Mouse (Mus musculus) embryonic facial prominence, embryonic 10.5 days (tissue): ENCODE measurements around the gene Camkmt. TPM values are rescaled to one million over a fixed set of nuclear protein-coding genes. Genes with fewer than 3 reads are reported as not detected.

Experiments used
- DNase-seq: peaks from one replicate; pipeline ENCODE4 v3.0.0-alpha.2; 2017; ENCODE audit warnings: low spot score
- H3K27ac ChIP-seq: fragments of 300-500 bp; sonication (generic); replicated peaks from 2 replicates; pipeline ENCODE4 v1.5.1; 2016; ENCODE audit warnings: mild to moderate bottlenecking
- H3K27me3 ChIP-seq: fragments of 300-500 bp; sonication (generic); replicated peaks from 2 replicates; pipeline ENCODE4 v1.6.1; 2016; ENCODE audit warnings: low read depth, mild to moderate bottlenecking; ENCODE audit not compliant: poor library complexity, severe bottlenecking
- H3K36me3 ChIP-seq: fragments of 300-500 bp; sonication (generic); replicated peaks from 2 replicates; pipeline ENCODE4 v1.6.1; 2016; ENCODE audit warnings: mild to moderate bottlenecking, moderate library complexity
- H3K4me1 ChIP-seq: fragments of 300-500 bp; sonication (generic); 2 replicates; pipeline ENCODE4 v1.6.1; 2016
- H3K4me3 ChIP-seq: fragments of 300-500 bp; sonication (generic); 2 replicates; pipeline ENCODE4 v1.5.1; 2016; ENCODE audit warnings: mild to moderate bottlenecking, moderate library complexity
- H3K9me3 ChIP-seq: fragments of 300-500 bp; sonication (generic); 2 replicates; pipeline ENCODE4 v1.6.1; 2016; ENCODE audit warnings: mild to moderate bottlenecking
- WGBS: fragments of 180-500 bp; shearing (Covaris S2); methylation state at CpG from one replicate; pipeline ENCODE4 v1.1.7; 2016; 5-methylcytosine and 5-hydroxymethylcytosine counted together
- polyA plus RNA-seq: library from polyadenylated mRNA; unstranded; fragments of >200 nt; fragmentation: Nextera tagmentation; extraction: Ambion mirVana; gene quantifications from 2 replicates; pipeline ENCODE4 v1.2.1, GENCODE M21; 2016

Camkmt gene
- 13.2 and 14.2 TPM in 2 replicates for polyA plus RNA-seq

DNA sequence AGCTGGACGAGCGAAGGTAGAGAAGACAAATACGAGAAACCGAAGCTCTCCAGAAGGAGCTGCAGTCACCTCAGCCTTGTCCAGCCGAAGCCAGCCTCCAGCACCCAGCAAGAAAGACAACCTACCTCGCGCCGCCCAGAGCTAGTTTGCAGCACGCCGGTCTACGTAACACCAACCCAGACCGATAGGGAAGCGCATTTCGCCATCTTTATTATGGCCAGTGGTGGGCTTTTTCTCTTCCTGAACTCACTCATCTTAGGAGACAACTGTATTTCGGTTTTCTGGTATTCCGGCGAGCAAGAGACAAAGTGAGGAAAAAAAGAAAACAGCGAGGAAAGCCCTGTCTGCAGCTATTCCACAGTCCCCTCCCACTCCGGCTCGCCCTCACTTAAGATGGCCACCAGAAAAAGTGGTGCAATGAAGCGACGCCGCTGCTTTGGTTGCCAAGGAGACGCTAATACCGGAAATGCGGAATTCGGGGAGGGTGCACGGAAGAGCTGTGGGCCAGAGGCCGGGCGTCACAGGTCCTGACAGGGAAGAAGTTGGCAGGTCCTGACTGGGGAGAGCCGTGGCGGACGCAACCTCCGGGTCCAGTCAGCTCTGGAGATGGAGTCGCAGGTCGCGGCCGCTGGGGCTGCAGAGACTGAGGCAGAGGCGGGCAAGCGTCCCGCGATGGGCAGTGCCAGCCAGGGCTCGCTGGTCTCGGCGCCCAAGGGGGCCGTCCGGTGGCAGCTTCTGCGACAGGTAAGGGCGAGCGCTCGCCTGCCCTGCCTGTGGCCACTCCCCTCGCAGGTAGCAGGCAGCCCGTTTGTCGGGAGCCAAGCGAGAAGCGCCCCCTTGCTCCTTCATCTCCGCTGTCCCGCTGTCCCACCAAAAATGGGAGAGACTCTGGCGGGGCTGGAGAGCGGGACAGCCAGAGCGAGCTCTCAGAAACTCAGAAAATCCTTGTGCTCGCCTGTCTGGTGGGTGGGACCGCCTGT, at the start of gene Camkmt, which contains the start of gene Prepl:
Gene Camkmt, plus strand, starts transcription at position 433 of the 980 bp plus-strand sequence.
Gene Prepl, minus strand, starts transcription at position 122 of the 980 bp plus-strand sequence.
- Histone ChIP-seq H3K4me3 (peak within 1 kb of the TSS; percentile 84), H3K27ac (peak within 1 kb of the TSS; percentile 88), H3K9me3 (no peaks in the 10 kb centered on the region), H3K36me3 (no peaks in the 10 kb centered on the region), H3K4me1 (peaks cover 33% of the 10 kb centered on the region), H3K27me3 (no peaks in the 10 kb centered on the region)
- WGBS = under 1% methylated on average over 63 of the region's 63 CpGs
- peak; percentile 96 for DNase-seq

DNA sequence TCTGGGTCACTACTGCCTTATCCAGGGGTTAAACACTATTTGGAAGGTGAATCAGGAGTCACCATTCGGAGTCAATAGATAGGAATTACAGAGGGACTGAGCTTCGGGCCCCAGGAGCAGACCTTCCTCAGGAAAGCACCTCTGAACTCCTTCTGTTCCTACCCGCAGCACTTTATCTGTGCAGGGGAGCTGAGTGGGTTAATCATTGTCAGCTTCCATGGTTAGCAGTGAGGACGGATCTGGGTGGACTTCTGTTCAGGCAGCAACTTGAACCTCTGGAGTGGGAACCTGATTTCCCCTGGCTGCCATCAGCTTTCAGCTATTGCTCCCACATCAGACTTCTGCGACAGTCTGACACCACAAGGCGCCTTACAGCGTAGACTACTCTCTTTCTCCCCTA, 49.4 kb upstream of the Camkmt start:
- no peak overlapping the region for H3K4me3 ChIP-seq
- no peaks in the 10 kb centered on the region for H3K27me3 ChIP-seq
- no peak overlapping the region for H3K27ac ChIP-seq
- H3K9me3 ChIP-seq = no peaks in the 10 kb centered on the region
- H3K4me1 ChIP-seq = peaks cover 6% of the 10 kb centered on the region
- no peaks in the 10 kb centered on the region for H3K36me3 ChIP-seq
- 81% methylated on average over 7 of the region's 7 CpGs for WGBS
- no peak for DNase-seq

DNA sequence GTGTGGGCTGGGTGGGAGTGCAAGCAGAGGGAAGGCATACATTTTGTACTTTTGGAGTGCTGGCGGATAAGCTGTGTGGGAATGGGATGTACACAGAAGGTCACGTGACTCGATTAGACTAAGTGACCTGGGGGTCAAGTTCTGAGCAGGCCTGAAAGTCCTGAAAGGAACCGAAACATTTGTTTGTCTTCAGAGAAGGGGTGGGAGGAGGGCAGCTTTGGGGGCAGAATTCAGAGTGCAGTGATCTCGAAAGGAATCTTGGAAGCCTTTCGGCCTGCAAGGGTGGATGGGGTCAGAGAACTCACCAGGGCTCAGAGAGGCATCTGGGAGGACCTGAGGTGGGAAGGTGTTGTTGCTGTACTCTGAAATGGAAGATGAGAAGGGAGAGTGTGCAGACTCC, 47.9 kb upstream of the Camkmt start:
- Histone ChIP-seq H3K9me3 (no peaks in the 10 kb centered on the region), H3K36me3 (no peaks in the 10 kb centered on the region), H3K27ac (no peak overlapping the region), H3K27me3 (no peaks in the 10 kb centered on the region), H3K4me1 (peaks cover 6% of the 10 kb centered on the region), H3K4me3 (no peak overlapping the region)
- DNase-seq = no peak
- 65% methylated on average over 6 of the region's 6 CpGs for WGBS

DNA sequence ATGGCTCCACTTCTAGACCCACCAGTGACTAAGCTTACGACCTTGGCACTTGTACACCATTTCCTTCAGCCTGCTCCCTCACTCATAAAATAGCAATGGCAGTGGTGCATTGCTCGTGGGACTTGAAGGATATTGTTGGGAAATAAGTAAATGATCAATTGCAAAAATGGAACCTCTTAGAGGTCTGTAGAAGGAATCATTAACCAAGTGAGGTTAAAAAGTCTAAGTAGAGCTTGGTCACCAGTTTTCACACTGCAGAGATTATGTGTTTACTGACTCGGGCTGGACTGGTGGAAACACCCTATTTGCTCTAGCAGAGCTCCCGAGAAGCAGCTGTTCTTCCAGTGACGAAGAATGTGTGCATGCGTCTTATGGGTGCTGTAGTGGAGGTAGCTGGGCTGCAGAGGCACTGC, 46.9 kb upstream of the Camkmt start:
- DNase-seq = no peak
- no peak overlapping the region for H3K4me3 ChIP-seq
- WGBS = 84% methylated on average over 6 of the region's 6 CpGs

DNA sequence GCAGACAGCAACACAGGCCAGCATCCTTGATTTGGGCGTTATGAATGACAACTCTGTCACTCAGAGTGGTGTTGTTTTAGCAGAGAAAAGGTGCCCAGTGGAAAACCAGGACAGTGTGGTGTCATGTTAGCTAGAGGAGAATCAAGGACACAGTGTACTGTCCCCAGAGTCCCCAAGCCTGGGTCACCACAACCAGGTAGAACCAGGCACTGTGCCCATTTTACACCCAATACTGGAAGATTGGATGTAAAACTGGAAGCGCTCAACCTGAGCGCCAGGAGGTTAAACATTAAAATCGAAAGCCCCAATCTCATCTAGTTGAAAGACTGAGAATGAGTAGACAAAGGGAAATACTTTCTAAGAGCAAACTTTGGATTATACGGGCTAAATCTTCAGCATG, 45.9 kb upstream of the Camkmt start:
- WGBS = 94% methylated on average over 5 of the region's 5 CpGs

More for the DNA sequence above, 46.9 kb upstream of the Camkmt start:
- Histone ChIP-seq H3K4me1 (peaks cover 6% of the 10 kb centered on the region), H3K9me3 (no peaks in the 10 kb centered on the region), H3K27me3 (no peaks in the 10 kb centered on the region), H3K27ac (no peak overlapping the region), H3K36me3 (no peaks in the 10 kb centered on the region)

DNA sequence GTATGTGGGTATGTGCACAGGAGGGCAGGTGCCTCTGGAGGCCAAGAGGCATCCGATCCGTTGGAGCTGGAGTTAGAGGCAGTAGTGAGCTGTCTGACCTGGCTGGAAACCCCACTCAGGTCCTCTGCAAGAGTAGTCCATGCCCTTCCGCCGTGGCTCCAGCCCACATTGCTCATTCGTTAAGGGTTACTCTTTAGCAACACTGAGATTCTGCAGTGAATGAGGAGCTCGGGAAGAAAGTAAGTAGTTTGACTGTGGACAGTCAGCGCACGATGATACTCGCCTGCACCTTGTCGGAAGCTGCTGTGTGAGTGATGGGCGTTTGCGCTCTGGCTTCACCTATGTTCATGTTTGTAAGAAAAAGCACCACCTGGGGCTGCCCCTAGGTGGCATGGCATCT, 45.2 kb upstream of the Camkmt start:
- Histone ChIP-seq H3K36me3 (no peaks in the 10 kb centered on the region), H3K4me3 (no peak overlapping the region), H3K4me1 (peaks cover 6% of the 10 kb centered on the region), H3K27ac (no peak overlapping the region), H3K27me3 (no peaks in the 10 kb centered on the region), H3K9me3 (no peaks in the 10 kb centered on the region)
- WGBS = 88% methylated on average over 12 of the region's 12 CpGs
- no peak for DNase-seq

More for the DNA sequence above, 45.9 kb upstream of the Camkmt start:
- Histone ChIP-seq H3K36me3 (no peaks in the 10 kb centered on the region), H3K27me3 (no peaks in the 10 kb centered on the region), H3K4me1 (peaks cover 6% of the 10 kb centered on the region), H3K27ac (no peak overlapping the region), H3K4me3 (no peak overlapping the region), H3K9me3 (no peaks in the 10 kb centered on the region)
- DNase-seq = no peak

DNA sequence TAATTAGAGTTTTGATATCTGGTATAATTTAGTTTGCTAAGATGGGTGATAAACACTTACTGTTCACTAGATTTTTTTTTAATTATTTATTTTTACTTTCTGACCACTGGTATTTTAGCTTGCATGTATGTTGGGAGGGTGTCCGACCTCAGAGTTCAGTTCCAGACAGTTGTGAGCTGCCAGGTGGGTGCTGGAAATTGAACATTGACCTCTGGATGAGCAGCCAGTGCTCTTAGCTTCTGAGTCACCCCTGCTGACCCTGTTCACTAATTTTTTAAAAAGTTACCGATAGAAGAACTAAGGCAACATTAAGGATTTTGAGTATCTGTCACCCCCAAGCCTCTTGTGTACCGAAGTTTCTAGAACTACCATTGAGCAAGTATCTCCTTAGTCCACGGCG, 42.0 kb upstream of the Camkmt start:
- H3K27me3 ChIP-seq = no peaks in the 10 kb centered on the region
- H3K4me1 ChIP-seq = no peaks in the 10 kb centered on the region
- no peak overlapping the region for H3K27ac ChIP-seq
- no peaks in the 10 kb centered on the region for H3K36me3 ChIP-seq
- 90% methylated on average over 5 of the region's 5 CpGs for WGBS
- no peak for DNase-seq
- no peak overlapping the region for H3K4me3 ChIP-seq
- no peaks in the 10 kb centered on the region for H3K9me3 ChIP-seq

DNA sequence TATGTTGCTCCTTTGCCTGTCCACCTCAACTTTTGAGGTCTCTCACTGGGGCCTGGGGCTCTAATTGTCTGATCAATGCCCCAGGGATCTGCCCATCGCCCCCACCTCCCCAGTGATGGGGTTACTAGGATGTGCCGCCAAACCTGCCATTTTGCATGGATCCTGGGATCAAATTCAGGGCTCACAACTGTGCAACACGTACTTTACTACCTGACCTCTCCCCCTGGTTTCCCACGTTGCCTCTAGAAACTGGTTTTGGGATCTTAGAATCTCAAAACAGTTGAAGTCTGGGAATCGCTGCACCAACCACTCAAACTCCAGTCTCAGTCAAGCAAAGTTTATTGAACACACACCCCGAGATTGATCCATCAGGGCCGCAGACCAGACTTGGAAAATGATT, 32.1 kb upstream of the Camkmt start:
- Histone ChIP-seq H3K4me1 (no peaks in the 10 kb centered on the region), H3K27me3 (no peaks in the 10 kb centered on the region), H3K9me3 (no peaks in the 10 kb centered on the region), H3K4me3 (no peak overlapping the region), H3K36me3 (peaks cover 10% of the 10 kb centered on the region), H3K27ac (no peak overlapping the region)
- no peak for DNase-seq
- WGBS = 89% methylated on average over 7 of the region's 7 CpGs

DNA sequence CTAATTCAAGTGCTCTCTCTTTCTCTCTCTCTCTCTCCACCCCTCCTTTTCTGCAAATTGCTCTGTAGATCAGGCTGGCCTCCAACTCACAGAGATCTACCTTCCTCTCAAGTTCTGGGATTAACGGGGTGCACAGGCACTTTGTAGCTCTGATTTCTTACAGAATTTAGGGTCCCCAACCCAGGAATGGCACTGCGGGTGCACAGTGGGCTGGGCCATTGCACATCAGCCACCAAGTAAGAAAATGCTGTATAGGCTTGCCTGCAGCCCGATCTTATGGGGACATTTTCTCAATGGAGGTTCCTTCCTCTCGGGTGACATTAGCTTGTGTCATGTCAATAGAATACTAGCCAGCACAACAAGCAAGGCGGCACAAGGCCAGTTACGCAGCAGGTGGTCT, 31.2 kb upstream of the Camkmt start:
- Histone ChIP-seq H3K36me3 (peaks cover 19% of the 10 kb centered on the region), H3K27ac (no peak overlapping the region), H3K4me1 (no peaks in the 10 kb centered on the region), H3K9me3 (no peaks in the 10 kb centered on the region), H3K4me3 (no peak overlapping the region), H3K27me3 (no peaks in the 10 kb centered on the region)
- no peak for DNase-seq
- 91% methylated on average over 6 of the region's 6 CpGs for WGBS

DNA sequence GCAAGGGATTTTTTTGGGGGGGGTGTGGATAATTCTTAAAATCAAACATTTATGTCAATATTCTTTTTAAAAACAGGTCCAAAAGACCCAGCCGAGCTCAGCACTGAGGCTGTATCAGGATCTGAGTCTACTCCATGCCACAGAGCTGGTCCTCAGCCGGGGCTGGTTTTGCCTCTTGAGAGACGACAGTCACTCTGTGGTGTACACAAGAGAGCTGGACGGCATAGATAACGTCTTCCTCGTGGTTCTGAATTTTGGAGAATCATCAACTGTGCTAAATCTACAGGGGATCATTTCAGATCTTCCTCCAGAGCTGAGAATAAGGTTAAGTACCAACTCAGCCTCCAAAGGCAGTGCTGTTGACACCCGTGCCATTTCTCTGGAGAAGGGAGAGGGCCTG, 26.8 kb upstream of the Camkmt start:
- Histone ChIP-seq H3K36me3 (peaks cover 60% of the 10 kb centered on the region), H3K4me3 (no peak overlapping the region), H3K27me3 (no peaks in the 10 kb centered on the region), H3K27ac (no peak overlapping the region), H3K4me1 (no peaks in the 10 kb centered on the region), H3K9me3 (no peaks in the 10 kb centered on the region)
- WGBS = 94% methylated on average over 7 of the region's 7 CpGs
- no peak for DNase-seq

DNA sequence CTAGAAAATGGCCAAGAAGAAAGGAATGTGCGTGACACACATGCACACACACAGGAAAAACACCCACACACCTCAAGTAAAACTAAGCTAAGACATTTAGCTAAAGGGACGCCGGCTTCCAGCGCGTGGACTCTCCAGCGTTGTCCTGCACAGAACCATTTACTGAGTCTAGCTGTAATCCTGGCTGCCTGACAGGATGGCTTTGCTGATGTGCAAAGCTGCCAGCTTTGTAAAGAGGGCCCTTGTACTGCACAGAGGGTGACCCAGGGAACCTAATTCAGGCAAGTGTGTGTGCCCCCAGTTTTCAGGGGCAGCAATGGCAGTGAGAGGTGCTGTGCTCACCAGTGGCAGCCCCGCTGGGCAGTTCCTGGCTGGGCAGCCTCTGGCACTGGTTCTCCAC, 23.0 kb upstream of the Camkmt start:
- Histone ChIP-seq H3K27ac (no peak overlapping the region), H3K9me3 (no peaks in the 10 kb centered on the region), H3K27me3 (no peaks in the 10 kb centered on the region), H3K4me1 (peaks cover 6% of the 10 kb centered on the region), H3K4me3 (no peak overlapping the region), H3K36me3 (peaks cover 92% of the 10 kb centered on the region)
- WGBS = 94% methylated on average over 7 of the region's 7 CpGs
- no peak for DNase-seq

DNA sequence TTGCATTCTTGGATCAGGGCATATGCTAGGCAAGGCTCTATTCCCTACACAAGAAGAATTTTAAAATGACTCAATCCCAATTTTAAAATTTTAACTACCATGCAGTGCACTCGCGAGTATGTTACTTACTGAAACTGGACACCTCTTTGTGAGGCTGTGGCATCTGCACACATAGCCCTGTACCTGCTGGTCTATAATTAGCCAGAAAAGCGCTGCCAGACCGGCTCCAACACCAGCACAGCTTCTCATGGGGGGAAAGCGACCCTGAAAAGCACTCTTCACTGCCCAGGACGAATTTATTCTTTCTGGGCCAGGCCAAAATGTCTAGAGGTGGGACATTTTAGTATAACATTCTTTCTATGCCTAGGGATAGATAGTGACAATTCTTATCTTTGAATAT, 19.7 kb upstream of the Camkmt start:
- no peak overlapping the region for H3K4me3 ChIP-seq
- DNase-seq = no peak
- 78% methylated on average over 6 of the region's 6 CpGs for WGBS
- peaks cover 74% of the 10 kb centered on the region for H3K36me3 ChIP-seq
- H3K27me3 ChIP-seq = no peaks in the 10 kb centered on the region
- H3K4me1 ChIP-seq = peaks cover 15% of the 10 kb centered on the region
- H3K27ac ChIP-seq = no peak overlapping the region
- no peaks in the 10 kb centered on the region for H3K9me3 ChIP-seq
